Mouse (Mus musculus) Muller cell, postnatal 12 days (primary cell): ENCODE data around the gene Tacc2.

Experiments
- DNase-seq: peaks from one replicate; pipeline ENCODE4 v3.0.0-alpha.2; 2015; ENCODE audit errors: inconsistent ontology term

The Tacc2 gene

DNA sequence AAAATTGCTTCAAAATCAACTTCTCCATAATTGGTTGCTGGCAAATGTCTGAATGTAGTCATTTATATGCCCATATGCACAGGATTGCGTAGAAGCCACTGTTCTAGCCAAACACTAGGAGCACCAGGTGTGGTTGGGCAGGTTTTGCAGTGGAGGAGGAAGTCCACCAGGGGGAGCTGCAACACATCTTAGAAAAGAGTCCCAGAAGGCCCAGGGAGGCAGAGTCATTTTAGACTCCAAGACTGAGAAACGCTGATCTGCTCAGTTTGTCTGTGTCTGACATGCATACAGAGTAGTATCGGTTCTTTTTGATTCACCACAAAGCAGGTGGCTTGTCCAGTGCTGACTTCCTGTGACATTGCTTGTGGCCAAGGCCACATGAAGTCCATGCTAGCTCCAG lies 193.5 kb downstream of the Tacc2 start:
- peak; percentile 75 for DNase-seq

DNA sequence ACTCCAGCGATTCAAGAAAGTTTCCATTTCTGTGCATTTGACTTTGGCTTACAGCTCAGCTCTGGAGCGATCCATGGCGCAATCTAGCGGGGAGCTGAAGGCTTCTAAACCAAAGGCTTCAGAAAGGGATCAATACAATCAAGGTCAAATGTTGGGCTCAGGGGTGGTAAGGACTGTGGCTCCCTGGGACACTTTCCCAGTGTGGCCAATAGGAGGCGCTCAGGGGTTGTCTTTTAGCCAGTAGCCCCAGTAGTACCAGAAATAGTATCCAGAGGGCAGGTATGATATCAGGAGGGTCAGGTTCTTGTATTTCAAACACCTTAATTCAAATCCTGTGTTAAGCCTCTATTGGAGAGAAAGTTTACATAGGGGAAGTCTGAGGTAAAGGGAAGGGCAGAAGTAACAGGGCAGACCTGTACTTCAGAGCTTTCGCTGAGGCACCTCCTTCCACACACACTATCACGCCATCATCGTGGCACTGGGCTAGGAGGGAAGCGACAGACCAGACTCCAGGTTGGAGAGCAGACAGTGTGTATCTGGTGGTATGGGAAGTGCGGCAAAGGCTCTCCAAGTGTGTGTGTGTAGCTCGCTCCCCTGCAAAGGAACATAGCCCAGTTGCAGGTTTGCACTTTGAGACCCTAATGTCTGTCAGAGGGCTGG lies 196.1 kb downstream of the Tacc2 start:
- DNase-seq = no peak

DNA sequence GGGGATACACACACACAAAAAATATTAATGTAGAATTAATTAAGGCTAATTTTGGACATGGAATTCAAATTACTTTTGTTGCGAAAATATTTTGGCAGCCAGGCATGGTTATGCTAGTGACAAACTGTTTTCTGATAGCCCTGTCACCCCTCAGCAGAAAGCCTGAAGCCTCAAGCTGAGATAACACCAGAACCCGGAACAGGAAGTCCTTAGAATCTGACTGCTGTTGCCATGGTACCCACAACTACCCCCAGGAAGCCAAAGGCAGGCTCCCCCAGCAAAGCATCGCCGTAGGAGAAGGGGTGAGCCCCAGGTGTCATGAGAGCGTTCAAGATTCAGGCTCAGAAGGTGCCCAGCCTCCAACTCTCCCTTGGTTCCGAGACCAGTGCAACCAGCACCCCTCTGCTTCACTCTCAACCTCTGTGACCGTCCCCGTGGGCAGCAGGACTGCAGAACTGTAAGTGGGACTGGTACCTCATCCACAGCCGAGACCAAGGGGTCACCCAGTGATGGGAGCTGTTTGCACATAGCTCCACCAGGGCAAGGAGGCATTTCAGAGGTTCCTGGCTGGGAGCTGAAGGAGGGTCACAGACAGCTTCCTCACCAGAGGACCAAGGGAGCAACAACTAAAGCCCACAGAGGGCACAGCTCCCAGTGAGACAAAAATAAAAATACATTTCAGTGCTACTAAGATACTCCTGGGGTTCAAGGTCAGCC lies 196.8 kb downstream of the Tacc2 start, which contains the start of gene Btbd16:
Gene Btbd16 (plus strand): TSS at position 156 of the 717 bp plus-strand sequence.
- DNase-seq = no peak

- DNase-seq = no peak
These were observed 203.7 kb downstream of the Tacc2 start for GRCm38 (mm10) chr7:130780866-130781419.

DNA sequence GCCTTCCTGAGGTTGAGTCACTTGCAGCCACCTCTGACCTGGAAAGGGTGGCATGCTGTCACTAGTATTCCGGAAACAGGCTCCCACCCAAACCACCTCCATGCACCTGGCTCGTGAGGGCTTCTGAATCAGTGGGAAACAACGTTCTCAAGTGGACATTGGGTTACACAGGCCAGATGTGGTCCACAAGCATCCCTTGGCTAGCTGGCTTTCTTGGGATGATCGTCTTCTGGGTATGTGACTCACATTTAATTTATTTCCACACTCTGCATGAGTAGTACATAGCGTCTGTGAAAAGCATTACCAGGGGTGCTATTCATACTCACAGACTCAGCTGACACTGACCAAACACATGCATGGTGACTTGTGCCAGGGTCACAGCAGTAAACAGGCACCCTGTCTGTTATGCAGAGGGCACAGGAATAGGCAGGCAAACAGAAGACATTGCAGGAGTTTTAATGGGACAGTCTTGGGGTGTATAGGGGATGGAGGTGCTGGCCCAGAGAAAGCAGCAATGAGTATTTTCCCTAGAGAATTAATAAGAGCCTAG lies 205.3 kb downstream of the Tacc2 start:
- DNase-seq = no peak

DNA sequence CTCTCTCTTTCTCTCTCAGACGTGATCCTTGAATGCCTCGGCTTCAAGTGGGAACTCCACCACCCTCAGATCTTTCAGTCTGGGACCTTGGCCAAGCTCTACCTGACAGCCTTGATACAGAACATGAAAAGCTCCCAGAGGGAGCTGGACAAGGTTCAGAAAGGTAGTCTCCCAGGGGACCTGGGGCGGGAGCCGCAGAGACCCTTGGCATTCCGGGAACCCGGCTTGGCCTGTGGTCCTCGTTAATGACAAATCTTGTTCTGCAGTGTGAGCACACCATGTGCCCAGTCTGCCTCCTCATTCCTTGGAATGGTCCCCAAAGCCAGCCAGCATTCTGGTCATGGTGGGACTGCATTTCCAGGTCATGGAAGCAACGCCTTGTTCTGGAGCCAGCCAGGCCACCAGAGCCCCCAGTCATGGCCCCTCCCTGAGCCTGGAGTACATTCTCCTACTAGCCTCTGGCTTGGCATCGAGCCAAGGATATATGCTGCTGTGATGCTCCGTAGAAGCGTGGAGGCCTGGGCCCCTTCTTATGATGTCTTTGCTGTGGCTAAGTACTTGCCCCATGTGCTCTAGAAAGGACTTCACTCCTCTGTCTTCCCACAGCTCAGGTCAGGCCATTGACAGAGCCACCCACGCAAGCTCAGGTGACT lies 208.8 kb downstream of the Tacc2 start:
- no peak for DNase-seq

GRCm38 (mm10) chr7:130786708-130787107 lies 209.5 kb downstream of the Tacc2 start:
- no peak for DNase-seq

DNA sequence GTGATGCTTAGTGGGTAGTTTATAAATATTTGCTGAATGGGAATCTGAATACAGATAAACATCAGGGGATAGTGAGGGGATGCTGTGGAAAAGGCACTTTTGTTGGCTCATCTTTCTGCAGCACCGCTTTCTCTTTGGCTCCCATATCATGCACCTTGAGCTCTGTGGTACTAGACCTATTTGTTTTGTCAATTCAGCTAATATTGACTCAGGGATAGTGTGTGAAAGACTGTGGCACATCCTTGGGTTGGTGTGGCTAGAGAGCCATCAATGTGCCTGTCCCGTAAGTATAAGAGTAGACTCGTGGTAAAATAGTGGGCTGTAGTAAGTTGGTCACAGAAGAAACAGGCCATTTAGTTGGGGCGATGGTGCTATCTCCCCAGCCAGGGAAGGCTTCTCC lies 210.3 kb downstream of the Tacc2 start:
- no peak for DNase-seq

DNA sequence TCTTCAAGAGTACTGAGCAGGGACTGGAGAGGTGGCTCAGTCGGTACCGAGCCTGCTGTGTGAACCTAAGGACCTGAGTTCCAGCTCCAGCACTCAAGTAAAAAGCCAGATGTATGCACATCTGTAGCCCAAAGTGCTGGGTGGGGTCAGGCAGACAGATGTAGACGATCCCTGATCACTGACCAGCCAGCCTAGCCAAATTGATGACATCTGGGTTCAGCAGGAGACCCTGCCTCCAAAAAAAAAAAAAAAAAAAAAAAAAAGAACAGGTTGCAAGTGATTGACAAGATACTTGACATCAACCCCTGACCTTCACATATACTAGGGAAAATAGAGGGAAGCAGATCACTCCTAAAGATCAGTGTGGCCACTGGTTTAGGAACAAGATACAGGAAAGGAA lies 211.7 kb downstream of the Tacc2 start:
- DNase-seq = no peak

GRCm38 (mm10) chr7:130789456-130789855 lies 212.2 kb downstream of the Tacc2 start:
- DNase-seq = no peak

DNA sequence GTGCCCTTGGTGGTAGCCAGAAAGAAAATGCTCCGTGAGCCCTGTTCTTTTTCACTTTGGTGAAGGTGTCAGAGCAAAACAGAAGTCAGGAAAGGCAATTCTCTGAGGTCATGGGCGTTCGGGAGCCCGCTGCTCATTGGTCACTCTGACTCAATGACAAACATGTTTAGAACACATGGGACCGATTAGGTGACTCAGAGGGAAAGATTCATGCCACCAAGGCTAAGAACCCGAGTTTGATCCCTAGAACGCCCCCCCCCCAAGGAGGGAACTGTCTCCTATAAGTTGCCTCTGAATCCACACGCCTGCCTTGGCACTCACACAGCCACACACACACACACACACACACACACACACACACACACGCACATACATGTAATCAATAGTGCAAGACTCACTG lies 216.4 kb downstream of the Tacc2 start:
- no peak for DNase-seq

DNA sequence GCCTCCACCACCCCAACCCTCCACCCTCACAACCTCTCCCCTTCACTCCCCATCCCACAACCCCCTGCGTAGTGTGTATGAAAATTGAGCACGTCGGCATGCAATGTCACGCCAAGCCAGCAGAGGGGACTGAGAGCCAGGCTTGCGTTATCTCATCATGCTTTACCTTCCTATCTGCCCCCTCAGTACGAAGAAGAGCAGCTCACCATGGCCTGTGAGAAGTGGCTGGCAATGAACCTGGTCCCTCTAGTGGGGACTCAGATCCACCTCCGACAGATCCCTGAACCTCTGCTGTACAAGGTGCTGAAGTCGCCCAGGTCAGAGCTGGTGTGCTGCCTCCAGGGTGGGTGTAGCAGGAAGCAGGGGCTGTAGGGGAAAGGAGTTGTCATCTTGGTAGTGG lies 219.5 kb downstream of the Tacc2 start:
- no peak for DNase-seq

DNA sequence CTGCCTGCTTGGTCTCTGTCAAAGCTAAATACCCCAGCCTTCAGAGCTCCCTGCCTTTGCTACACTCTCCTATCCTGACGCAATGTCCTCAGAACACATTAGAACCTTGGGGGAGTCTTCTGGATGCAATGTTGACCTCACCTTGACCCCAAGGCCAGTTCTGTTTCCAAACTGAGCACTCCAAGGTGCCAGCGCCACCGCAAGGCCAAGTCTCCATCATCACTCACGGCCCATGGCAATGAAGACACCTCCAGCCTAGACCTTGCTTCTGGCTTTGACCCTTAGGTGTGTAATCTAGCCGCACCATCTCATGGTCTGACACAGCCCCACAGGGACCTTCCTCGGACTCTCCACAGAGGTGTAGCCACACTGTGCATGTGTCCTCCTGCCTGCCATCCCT lies 220.3 kb downstream of the Tacc2 start:
- no peak for DNase-seq

DNA sequence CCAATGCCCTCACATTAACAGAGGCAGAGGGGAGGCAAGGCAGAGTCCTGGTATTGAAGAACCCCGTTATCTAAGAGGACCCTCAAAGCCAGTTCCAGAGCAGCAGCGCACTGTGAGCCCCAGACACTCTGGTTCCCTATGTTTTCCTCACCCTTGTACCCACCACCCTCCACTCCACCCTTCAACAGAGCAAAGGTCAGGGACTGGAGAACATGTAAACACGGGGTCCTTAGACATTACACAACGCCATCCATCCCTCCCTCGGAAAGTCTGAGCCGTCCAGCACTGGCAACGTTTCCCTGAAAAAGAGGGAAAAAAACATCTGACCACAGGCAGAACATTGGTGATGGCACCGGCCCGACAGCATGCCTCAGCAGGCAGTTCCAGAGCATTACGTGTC lies 222.2 kb downstream of the Tacc2 start:
- DNase-seq = no peak

GRCm38 (mm10) chr7:130800681-130801080 lies 223.4 kb downstream of the Tacc2 start:
- DNase-seq = no peak

GRCm38 (mm10) chr7:130801811-130802210 lies 224.6 kb downstream of the Tacc2 start:
- DNase-seq = no peak

DNA sequence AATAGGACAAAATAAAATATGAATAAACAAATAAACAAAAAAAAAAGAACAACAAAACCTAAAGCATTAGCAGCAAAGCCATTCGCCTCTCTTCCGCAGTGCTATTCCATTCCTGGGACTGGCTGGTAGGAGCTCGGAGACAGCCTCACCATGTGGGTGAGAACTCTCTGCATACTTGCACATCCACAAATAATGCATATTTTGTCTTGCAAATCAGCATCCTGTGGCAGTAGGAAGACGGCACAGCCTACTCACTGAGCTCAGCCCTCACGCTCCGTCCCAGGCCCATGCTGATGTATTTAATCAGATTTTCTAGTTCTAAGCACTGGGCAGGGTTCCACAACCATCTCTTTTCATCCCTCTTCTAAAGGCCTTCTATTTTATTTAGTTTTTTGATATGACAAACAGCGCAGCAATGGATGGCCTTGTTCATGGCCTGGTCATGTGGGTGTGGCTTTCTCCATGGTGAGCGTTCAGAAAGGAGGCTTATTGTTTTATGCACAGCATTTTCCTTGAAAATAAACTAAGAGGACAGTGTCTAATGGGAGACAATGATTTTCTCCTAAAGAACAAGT lies 226.1 kb downstream of the Tacc2 start:
- peak; percentile 34 for DNase-seq

DNA sequence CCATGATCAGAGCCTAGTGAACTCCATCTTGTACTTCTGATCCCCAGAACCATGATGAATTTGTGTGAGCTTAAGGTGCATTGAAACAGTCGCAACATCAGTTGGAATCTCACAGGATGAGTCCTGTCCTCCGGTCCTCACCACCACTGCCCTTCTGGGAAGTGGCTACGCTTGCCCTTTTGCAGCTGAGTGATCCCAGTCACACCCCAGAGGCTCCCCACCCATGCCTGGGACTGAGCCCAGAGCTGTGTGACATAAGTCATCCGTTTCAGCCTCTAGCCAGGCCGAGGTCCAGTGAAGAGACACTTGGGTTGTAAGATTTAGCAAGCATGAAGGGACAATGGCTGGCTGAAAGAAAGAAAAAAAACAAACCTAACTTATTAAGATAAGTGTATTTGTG lies 227.8 kb downstream of the Tacc2 start:
- no peak for DNase-seq

- peak; percentile 74 for DNase-seq
These were observed 230.5 kb downstream of the Tacc2 start for GRCm38 (mm10) chr7:130807749-130808148.

DNA sequence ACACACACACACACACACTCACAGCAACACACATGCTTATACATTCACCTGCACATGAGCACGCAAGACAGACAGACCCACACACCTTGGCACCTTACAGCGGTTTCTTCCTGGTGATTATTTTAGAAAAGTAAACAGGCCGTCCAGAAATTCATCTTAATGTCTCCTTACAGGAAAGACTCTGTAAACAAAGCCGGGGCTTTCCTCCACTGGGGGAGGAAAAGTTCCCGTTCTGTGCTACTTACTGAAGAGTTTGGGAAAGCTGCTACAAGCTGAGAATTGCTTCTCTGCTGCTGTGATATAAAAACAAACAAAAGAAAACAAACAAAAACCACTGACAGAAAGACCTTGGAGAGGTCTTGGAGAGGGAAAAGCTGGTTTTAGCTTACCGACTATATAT lies 231.5 kb downstream of the Tacc2 start:
- DNase-seq = no peak

DNA sequence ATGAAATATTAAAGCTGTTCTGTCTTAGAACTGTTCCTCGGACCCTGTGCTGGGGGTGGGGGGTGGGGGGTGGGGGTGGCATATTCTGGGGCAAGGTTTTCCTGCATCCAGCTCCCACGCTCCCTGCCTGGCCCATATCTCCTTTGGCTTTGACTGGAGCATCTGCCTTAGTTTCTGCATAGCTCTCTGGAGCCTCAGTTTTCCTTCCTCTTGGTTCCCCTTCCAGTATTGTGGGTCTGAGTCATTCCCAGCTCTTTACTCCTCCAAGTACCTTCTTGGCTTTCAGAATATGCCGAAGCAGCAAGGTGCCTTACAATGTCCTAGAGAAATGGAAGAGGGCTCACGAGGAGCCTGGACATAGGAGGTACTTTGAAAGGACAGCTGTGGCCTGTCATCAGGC lies 233.0 kb downstream of the Tacc2 start:
- no peak for DNase-seq

- no peak for DNase-seq
These were observed 235.2 kb downstream of the Tacc2 start for GRCm38 (mm10) chr7:130812407-130812806.
